Mouse (Mus musculus): ENCODE results near the gene Pitpnm2. TPM values are rescaled to one million over a fixed set of nuclear protein-coding genes. Genes with fewer than 3 reads are reported as not detected.

Gene Pitpnm2
- total RNA-seq, 2 experiments from 2014 or later, result 202 to 237 TPM

- intact Hi-C loops (cut with DNase I), result no loop called here
- no peak for DNase-seq (ENCODE audit: low spot score in 2 of 2)
Measured at GRCm38 (mm10) chr5:124251070-124251469, 1.5 kb upstream of the Pitpnm2 start.

- intact Hi-C loops (cut with DNase I), result loop anchor here (2.0 to 5.0 kb wide), 3 partner anchors 28 to 82 kb away; no protein-coding TSS in a partner anchor
- DNase-seq (ENCODE audit: low spot score in 2 of 2), result peak; percentile 19 to 45
Measured at GRCm38 (mm10) chr5:124248845-124249613, 531 bp downstream of the Pitpnm2 start.

GRCm38 (mm10) chr5:124247986-124248626 is 1.5 kb downstream of the Pitpnm2 start:
- intact Hi-C loops (cut with DNase I), result loop anchor here (2.0 to 5.0 kb wide), 3 partner anchors 27 to 81 kb away; no protein-coding TSS in a partner anchor
- DNase-seq (ENCODE audit: low spot score in 2 of 2), result no peak

- DNase-seq (ENCODE audit: low spot score in 2 of 2), result no peak
- intact Hi-C loops (cut with DNase I), result loop anchor here (5.0 kb wide), 1 partner anchor 80 kb away; no protein-coding TSS in a partner anchor
Measured at GRCm38 (mm10) chr5:124247296-124247695, 2.3 kb downstream of the Pitpnm2 start.

GRCm38 (mm10) chr5:124244885-124245284 is 4.7 kb downstream of the Pitpnm2 start:
- intact Hi-C loops (cut with DNase I), result loop anchor here (5.0 kb wide), 1 partner anchor 78 kb away; no protein-coding TSS in a partner anchor
- DNase-seq (ENCODE audit: low spot score in 2 of 2), result no peak

- DNase-seq (ENCODE audit: low spot score in 2 of 2), result no peak
- intact Hi-C loops (cut with DNase I), result no loop called here
Measured at GRCm38 (mm10) chr5:124244449-124244848, 5.1 kb downstream of the Pitpnm2 start.

- intact Hi-C loops (cut with DNase I), result no loop called here
- no peak for DNase-seq (ENCODE audit: low spot score in 2 of 2)
Measured at GRCm38 (mm10) chr5:124243236-124243901, 6.2 kb downstream of the Pitpnm2 start.

- intact Hi-C loops (cut with DNase I), result no loop called here
- DNase-seq (ENCODE audit: low spot score in 2 of 2), result peak in 1 of 2 experiments; percentile 41
Measured at GRCm38 (mm10) chr5:124241686-124242444, 7.7 kb downstream of the Pitpnm2 start.

- intact Hi-C loops (cut with DNase I), result no loop called here
- DNase-seq (ENCODE audit: low spot score in 2 of 2), result no peak
Measured at GRCm38 (mm10) chr5:124240841-124241685, 8.5 kb downstream of the Pitpnm2 start.

- no peak for DNase-seq (ENCODE audit: low spot score in 2 of 2)
- intact Hi-C loops (cut with DNase I), result no loop called here
Measured at GRCm38 (mm10) chr5:124236180-124236579, 13.4 kb downstream of the Pitpnm2 start.

- no peak for DNase-seq (ENCODE audit: low spot score in 2 of 2)
- intact Hi-C loops (cut with DNase I), result no loop called here
Measured at GRCm38 (mm10) chr5:124234778-124235177, 14.8 kb downstream of the Pitpnm2 start.

- DNase-seq (ENCODE audit: low spot score in 2 of 2), result no peak
- intact Hi-C loops (cut with DNase I), result no loop called here
Measured at GRCm38 (mm10) chr5:124233874-124234661, 15.5 kb downstream of the Pitpnm2 start.

GRCm38 (mm10) chr5:124233144-124233465 is 16.5 kb downstream of the Pitpnm2 start:
- no peak for DNase-seq (ENCODE audit: low spot score in 2 of 2)
- intact Hi-C loops (cut with DNase I), result no loop called here

GRCm38 (mm10) chr5:124232360-124233143 is 17.0 kb downstream of the Pitpnm2 start:
- no peak for DNase-seq (ENCODE audit: low spot score in 2 of 2)
- intact Hi-C loops (cut with DNase I), result no loop called here

GRCm38 (mm10) chr5:124230461-124230860 is 19.1 kb downstream of the Pitpnm2 start:
- intact Hi-C loops (cut with DNase I), result no loop called here
- no peak for DNase-seq (ENCODE audit: low spot score in 2 of 2)

- DNase-seq (ENCODE audit: low spot score in 2 of 2), result no peak
- intact Hi-C loops (cut with DNase I), result no loop called here
Measured at GRCm38 (mm10) chr5:124227193-124227592, 22.4 kb downstream of the Pitpnm2 start.

GRCm38 (mm10) chr5:124226494-124226893 is 23.1 kb downstream of the Pitpnm2 start:
- intact Hi-C loops (cut with DNase I), result no loop called here
- no peak for DNase-seq (ENCODE audit: low spot score in 2 of 2)

Measured in left cerebral cortex, postnatal 14 days (tissue).